Mouse (Mus musculus) stomach, adult 2 months (tissue): Measurements from ENCODE around the gene Mpzl3. TPM values are rescaled to one million over a fixed set of nuclear protein-coding genes. Genes with fewer than 3 reads are reported as not detected.

Source experiments
- polyA plus RNA-seq: library from polyadenylated mRNA; depleted of rRNA; stranded (reverse); fragments of >200 nt; gene quantifications from 2 replicates; pipeline ENCODE4 v1.2.3, GENCODE M21; 2012; rRNA removed

Gene Mpzl3
- polyA plus RNA-seq, result 3.1 and 3.7 TPM in 2 replicates

DNA sequence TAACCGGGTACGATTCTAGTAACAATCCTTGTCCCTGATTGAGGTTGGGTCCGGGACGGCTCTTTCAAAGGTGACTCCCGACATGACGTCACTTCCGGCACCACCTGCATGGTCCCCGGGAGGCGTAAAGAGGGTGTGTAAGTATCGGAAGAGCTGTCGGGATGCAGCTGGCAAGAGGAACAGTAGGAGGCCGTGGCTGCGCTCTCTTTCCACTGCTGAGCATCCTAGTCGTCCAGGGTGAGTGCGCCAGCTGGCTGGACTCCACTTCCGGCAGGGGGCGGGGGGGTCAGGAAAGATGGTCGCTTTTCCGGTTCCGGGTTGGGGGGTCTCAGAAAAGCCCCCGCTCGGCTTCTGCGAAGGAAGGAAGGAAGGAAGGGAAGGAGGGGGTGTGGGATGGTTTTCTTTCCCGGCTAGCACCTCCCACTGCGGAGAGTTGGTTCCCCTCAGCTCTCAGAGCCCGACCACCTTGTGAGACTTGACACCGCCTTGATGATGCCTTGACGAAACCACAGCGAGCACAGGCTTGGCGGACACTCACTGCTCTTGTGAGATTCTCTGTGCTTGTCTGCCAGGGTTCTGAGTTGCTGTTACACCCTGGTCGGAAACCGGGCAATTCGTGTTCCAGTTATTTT, at the start of gene Mpzl3:
Gene Mpzl3 (plus strand): TSS at position 105 of the 632 bp plus-strand sequence.

GRCm38 (mm10) chr9:45009180-45010078, 45.6 kb upstream of the Mpzl3 start, which contains the start of gene Cd3e:
Gene Cd3e (minus strand): TSS chr9:45009627.

GRCm38 (mm10) chr9:45039499-45039898, 15.5 kb upstream of the Mpzl3 start, which contains the start of gene Mpzl2:
Gene Mpzl2 (plus strand): TSS chr9:45039799.

GRCm38 (mm10) chr9:45079011-45079410, 24.0 kb downstream of the Mpzl3 start, which contains the start of gene Jaml:
Gene Jaml (plus strand): TSS chr9:45079183.

GRCm38 (mm10) chr9:45117741-45118431, 62.9 kb downstream of the Mpzl3 start, which contains the start of gene Scn2b:
Gene Scn2b (plus strand): TSS chr9:45117782.

Other genes starting within 250 kb of the Mpzl3 start
- 2.5 and 5.3 TPM in 2 replicates for gene Kmt2a, start 173.9 kb upstream of the Mpzl3 start, polyA plus RNA-seq
- gene Atp5l, start 134.4 kb upstream of the Mpzl3 start, polyA plus RNA-seq, result 120 and 164 TPM in 2 replicates
- 1.8 and 2.3 TPM in 2 replicates for gene Ube4a, start 89.6 kb upstream of the Mpzl3 start, polyA plus RNA-seq
- gene Cd3g, start 74.8 kb upstream of the Mpzl3 start, polyA plus RNA-seq, result not detected in 2 replicates
- not detected in 2 replicates for gene Cd3d, start 73.4 kb upstream of the Mpzl3 start, polyA plus RNA-seq
- 0.09 and 0.13 TPM in 2 replicates for gene Cd3e, start 45.6 kb upstream of the Mpzl3 start, polyA plus RNA-seq
- gene Mpzl2, start 15.4 kb upstream of the Mpzl3 start, polyA plus RNA-seq, result 11.4 and 16.6 TPM in 2 replicates
- gene Jaml, start 24.0 kb downstream of the Mpzl3 start, polyA plus RNA-seq, result 0.12 TPM in 1 of 2 replicates, not detected in the other
- gene Scn2b, start 62.6 kb downstream of the Mpzl3 start, polyA plus RNA-seq, result 0.19 TPM in 2 replicates
- gene Scn4b, start 83.2 kb downstream of the Mpzl3 start, polyA plus RNA-seq, result 0.74 and 0.95 TPM in 2 replicates
- 0.08 TPM in 1 of 2 replicates, not detected in the other for gene BC049352, start 126.8 kb downstream of the Mpzl3 start, polyA plus RNA-seq
- gene Tmprss4, start 148.9 kb downstream of the Mpzl3 start, polyA plus RNA-seq, result 18.1 and 18.7 TPM in 2 replicates
- gene Il10ra, start 214.0 kb downstream of the Mpzl3 start, polyA plus RNA-seq, result 1.2 and 1.8 TPM in 2 replicates